Mouse (Mus musculus) left cerebral cortex, postnatal 10 days (tissue): ENCODE measurements around the gene Krtap10-10. TPM values are rescaled to one million over a fixed set of nuclear protein-coding genes. Genes with fewer than 3 reads are reported as not detected.
"Not testable (repeated sequence)": the region's sequence is repeated elsewhere in the genome, so short reads cannot be mapped to it uniquely, and the experiment has no call there.

Experiments
- DNase-seq, 2 experiments: peaks; one replicate each; pipeline ENCODE4 v3.0.0; 2021 to 2022; ENCODE audit warnings: low spot score in 2 of 2, mixed read lengths in 1 of 2; ENCODE audit errors: extremely low spot score in 1 of 2
- intact Hi-C: fragments of 180-260 bp; cut with DNase I; formaldehyde crosslinking; loops from one replicate; pipeline ENCODE4 v1.15.1; 2025
- total RNA-seq, 2 experiments: library from RNA; stranded (reverse); gene quantifications; 2 replicates each; pipeline ENCODE4 v1.2.3; 2021

Krtap10-10 gene
- not detected for total RNA-seq

GRCm38 (mm10) chr10:77835647-77836046 lies at the start of gene Krtap10-10:
Krtap10-10 (plus strand) TSS chr10:77835947.
- no peak for DNase-seq
- intact Hi-C loops, result no loop called here

GRCm38 (mm10) chr10:77787876-77788275 lies 47.9 kb upstream of the Krtap10-10 start, which contains the start of gene Gm7137:
Gm7137 (minus strand) TSS chr10:77788200.
- intact Hi-C loops, DNase-seq: not testable (repeated sequence)

- intact Hi-C loops, result no loop called here
- DNase-seq, result no peak
These were observed 47.1 kb upstream of the Krtap10-10 start for GRCm38 (mm10) chr10:77788621-77789020.

GRCm38 (mm10) chr10:77794976-77795375 lies 40.8 kb upstream of the Krtap10-10 start, which contains the start of gene Gm9639:
Gm9639 (minus strand) TSS chr10:77795076.
- intact Hi-C loops, result no loop called here
- DNase-seq, result no peak

- DNase-seq, result no peak
- intact Hi-C loops, result no loop called here
These were observed 38.1 kb upstream of the Krtap10-10 start for GRCm38 (mm10) chr10:77797677-77798076.

GRCm38 (mm10) chr10:77798164-77798920 lies 37.4 kb upstream of the Krtap10-10 start:
- DNase-seq, intact Hi-C loops: not testable (repeated sequence)

GRCm38 (mm10) chr10:77798921-77799508 lies 36.7 kb upstream of the Krtap10-10 start, which contains the start of gene Gm19668:
Gm19668 (minus strand) TSS chr10:77799133.
- intact Hi-C loops, result no loop called here
- no peak for DNase-seq

GRCm38 (mm10) chr10:77804095-77804494 lies 31.7 kb upstream of the Krtap10-10 start:
- DNase-seq, result no peak
- intact Hi-C loops, result no loop called here

- DNase-seq, result no peak
- intact Hi-C loops, result no loop called here
These were observed 24.0 kb upstream of the Krtap10-10 start, which contains the start of gene Gm9507 for GRCm38 (mm10) chr10:77811743-77812142. Gm9507 (minus strand) TSS chr10:77811843.

GRCm38 (mm10) chr10:77814382-77814781 lies 21.4 kb upstream of the Krtap10-10 start, which contains the start of gene Gm2696:
Gm2696 (plus strand) TSS chr10:77814682.
- DNase-seq, result no peak
- intact Hi-C loops, result no loop called here

GRCm38 (mm10) chr10:77815514-77815913 lies 20.2 kb upstream of the Krtap10-10 start:
- intact Hi-C loops, result no loop called here
- DNase-seq, result no peak

GRCm38 (mm10) chr10:77818523-77818922 lies 17.2 kb upstream of the Krtap10-10 start:
- DNase-seq, result no peak
- intact Hi-C loops, result no loop called here

- intact Hi-C loops, result no loop called here
- DNase-seq, result no peak
These were observed 16.5 kb upstream of the Krtap10-10 start for GRCm38 (mm10) chr10:77819203-77819602.

- intact Hi-C loops, result no loop called here
- DNase-seq, result no peak
These were observed 8.8 kb upstream of the Krtap10-10 start, which contains the start of gene Krtap10-4 for GRCm38 (mm10) chr10:77826951-77827350. Krtap10-4 (minus strand) TSS chr10:77827095.

- DNase-seq, result no peak
- intact Hi-C loops, result no loop called here
These were observed 3.3 kb downstream of the Krtap10-10 start for GRCm38 (mm10) chr10:77839006-77839405.

- intact Hi-C loops, result no loop called here
- DNase-seq, result no peak
These were observed 10.8 kb downstream of the Krtap10-10 start, which contains the start of gene Gm36176 for GRCm38 (mm10) chr10:77846503-77846902. Gm36176 (plus strand) TSS chr10:77846803.

GRCm38 (mm10) chr10:77846961-77847360 lies 11.2 kb downstream of the Krtap10-10 start:
- intact Hi-C loops, result no loop called here
- no peak for DNase-seq

- no peak for DNase-seq
- intact Hi-C loops, result no loop called here
These were observed 11.8 kb downstream of the Krtap10-10 start for GRCm38 (mm10) chr10:77847538-77847937.

- intact Hi-C loops, result no loop called here
These were observed 16.8 kb downstream of the Krtap10-10 start, which contains the start of gene Gm10318 for GRCm38 (mm10) chr10:77852559-77852958. Gm10318 (plus strand) TSS chr10:77852859.

GRCm38 (mm10) chr10:77861675-77862074 lies 25.9 kb downstream of the Krtap10-10 start, which contains the start of gene Gm3285:
Gm3285 (plus strand) TSS chr10:77861975.
- DNase-seq, result no peak
- intact Hi-C loops, result no loop called here

More at GRCm38 (mm10) chr10:77852559-77852958, 16.8 kb downstream of the Krtap10-10 start, which contains the start of gene Gm10318:
- no peak for DNase-seq
